Mouse (Mus musculus) midbrain, postnatal 0 days (tissue): ENCODE measurements around the gene Med23. TPM values are rescaled to one million over a fixed set of nuclear protein-coding genes. Genes with fewer than 3 reads are reported as not detected.

Source experiments
- ATAC-seq: fragments of 200-750 bp; cut with Nextera tagmentation; 2 replicates; pipeline ENCODE4 v1.8.0; 2017; ENCODE audit warnings: moderate number of reproducible peaks, mild to moderate bottlenecking, moderate TSS enrichment, moderate library complexity; ENCODE audit not compliant: low FRiP score
- DNase-seq: peaks from one replicate; pipeline ENCODE4 v3.0.0-alpha.2; 2015; ENCODE audit warnings: low spot score
- H3K27ac ChIP-seq: fragments of 300-500 bp; sonication (generic); 2 replicates; pipeline ENCODE4 v1.5.1; 2014; ENCODE audit warnings: low read depth, mild to moderate bottlenecking, low read length, mixed read lengths
- H3K27me3 ChIP-seq: fragments of 300-500 bp; sonication (generic); 2 replicates; pipeline ENCODE4 v1.6.1; 2014; ENCODE audit warnings: low read length, control low read depth, mixed read lengths; ENCODE audit not compliant: insufficient read depth
- H3K36me3 ChIP-seq: fragments of 300-500 bp; sonication (generic); 2 replicates; pipeline ENCODE4 v1.6.1; 2014; ENCODE audit warnings: low read length, control low read depth, mixed read lengths; ENCODE audit not compliant: insufficient read depth
- H3K4me1 ChIP-seq: fragments of 300-500 bp; sonication (generic); 2 replicates; pipeline ENCODE4 v1.6.1; 2014; ENCODE audit warnings: mild to moderate bottlenecking, control low read depth, antibody characterized with exemption, low read length, mixed read lengths; ENCODE audit not compliant: insufficient read depth
- H3K4me2 ChIP-seq: fragments of 300-500 bp; sonication (generic); 2 replicates; pipeline ENCODE4 v1.6.1; 2014; ENCODE audit warnings: low read depth, mild to moderate bottlenecking, low read length, mixed read lengths; ENCODE audit not compliant: poor library complexity, severe bottlenecking
- H3K4me3 ChIP-seq: fragments of 300-500 bp; sonication (generic); 2 replicates; pipeline ENCODE4 v1.5.1; 2014; ENCODE audit warnings: low read depth, mild to moderate bottlenecking, low read length, moderate library complexity
- H3K9ac ChIP-seq: fragments of 300-500 bp; sonication (generic); replicated peaks from 2 replicates; pipeline ENCODE4 v1.6.1; 2014; ENCODE audit warnings: mild to moderate bottlenecking, low read length, moderate library complexity, mixed read lengths; ENCODE audit not compliant: poor library complexity, severe bottlenecking
- H3K9me3 ChIP-seq: fragments of 300-500 bp; sonication (generic); 2 replicates; pipeline ENCODE4 v1.6.1; 2016; ENCODE audit warnings: low read length, control low read depth
- CTCF ChIP-seq: IDR thresholded peaks from 2 replicates; pipeline ENCODE4 v1.5.1; 2016; ENCODE audit warnings: antibody characterized with exemption, mild to moderate bottlenecking
- WGBS: fragments of 180-500 bp; shearing (Covaris S2); extraction: QIAGEN DNeasy Blood & Tissue Kit; methylation state at CpG from one replicate; pipeline ENCODE4 v1.1.7; 2014; 5-methylcytosine and 5-hydroxymethylcytosine counted together
- microRNA-seq: library from miRNA; unstranded; fragments of <30 nt; microRNA quantifications from one replicate; pipeline ENCODE4, GENCODE M21; 2016; ENCODE audit warnings: borderline number of aligned reads
- polyA plus RNA-seq: library from polyadenylated mRNA; unstranded; fragments of >200 nt; fragmentation: Nextera tagmentation; extraction: Ambion mirVana; gene quantifications from 2 replicates; pipeline ENCODE4 v1.2.1, GENCODE M21; 2015
- total RNA-seq: library from RNA; depleted of rRNA; stranded (reverse); fragments of >200 nt; gene quantifications from 2 replicates; pipeline ENCODE4 v1.2.3, GENCODE M21; 2014; rRNA removed

Gene Med23
- total and polyA plus RNA-seq, 2 experiments from 2014 or later: 19.0 to 40.3 TPM

GRCm38 (mm10) chr10:24959043-24959916 is 89.5 kb downstream of the Med23 start:
- ATAC-seq (no peak), DNase-seq (peak; percentile 46)
- Histone ChIP-seq H3K4me3 (no peak overlapping the region), H3K4me2 (no peak overlapping the region), H3K36me3 (no peaks in the 10 kb centered on the region), H3K4me1 (no peaks in the 10 kb centered on the region), H3K27ac (no peak overlapping the region), H3K27me3 (no peaks in the 10 kb centered on the region), H3K9me3 (no peaks in the 10 kb centered on the region), H3K9ac (no peak overlapping the region)
- 54% methylated on average over 15 of the region's 15 CpGs for WGBS
- TF ChIP-seq CTCF: no peak

- peak; percentile 74 for TF ChIP-seq CTCF
- Histone ChIP-seq H3K9me3 (no peaks in the 10 kb centered on the region), H3K27ac (no peak overlapping the region), H3K4me1 (no peaks in the 10 kb centered on the region), H3K9ac (no peak overlapping the region), H3K4me2 (no peak overlapping the region), H3K36me3 (no peaks in the 10 kb centered on the region), H3K4me3 (no peak overlapping the region), H3K27me3 (no peaks in the 10 kb centered on the region)
- ATAC-seq (no peak), DNase-seq (peak; percentile 87)
- WGBS: 41% methylated on average over 2 of the region's 2 CpGs
These were observed 91.3 kb downstream of the Med23 start for GRCm38 (mm10) chr10:24961112-24961511.

DNA sequence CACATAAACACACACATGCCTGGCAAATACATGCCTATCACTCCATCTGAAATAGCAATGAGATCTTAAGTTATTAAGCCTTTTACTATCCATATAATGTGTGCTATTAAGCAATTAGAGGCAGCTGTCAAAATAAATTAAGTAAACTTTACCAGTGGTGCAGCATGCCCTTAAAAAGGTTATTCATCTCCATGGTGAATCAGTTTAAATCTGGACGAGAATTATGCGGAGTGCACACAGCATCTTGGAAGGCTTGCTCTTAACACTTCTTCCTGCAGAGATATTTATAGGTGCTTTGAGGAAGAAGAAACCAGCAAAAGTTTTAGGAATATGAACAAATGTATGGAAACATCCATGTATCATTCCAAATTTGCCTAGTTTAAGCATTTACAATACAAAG is 92.1 kb downstream of the Med23 start:
- H3K4me3 ChIP-seq: no peak overlapping the region
- TF ChIP-seq CTCF: no peak
- DNase-seq: no peak
- H3K36me3 ChIP-seq: no peaks in the 10 kb centered on the region
- no peak for ATAC-seq
- no peaks in the 10 kb centered on the region for H3K27me3 ChIP-seq
- H3K9me3 ChIP-seq: no peaks in the 10 kb centered on the region
- no peak overlapping the region for H3K27ac ChIP-seq
- no peak overlapping the region for H3K9ac ChIP-seq
- 15% methylated on average over 2 of the region's 2 CpGs for WGBS
- H3K4me2 ChIP-seq: no peak overlapping the region
- no peaks in the 10 kb centered on the region for H3K4me1 ChIP-seq

Small RNA genes within 50 kb of the gene (microRNA-seq; reads per million reads assigned to microRNA genes)
- not detected for gene Mir6905

Other genes with a start within 250 kb of the Med23 start
- 3.5 and 6.3 TPM in 2 replicates for gene Enpp1, start 157.8 kb upstream of the Med23 start, total RNA-seq
- 3.0 and 3.5 TPM in 2 replicates for gene Enpp1, start 157.8 kb upstream of the Med23 start, polyA plus RNA-seq
- 1.6 and 2.6 TPM in 2 replicates for gene Enpp3, start 27.2 kb upstream of the Med23 start, total RNA-seq
- 1.2 and 1.7 TPM in 2 replicates for gene Enpp3, start 27.2 kb upstream of the Med23 start, polyA plus RNA-seq
- gene Arg1, start 57.5 kb downstream of the Med23 start, total RNA-seq: 0.28 and 0.71 TPM in 2 replicates
- gene Arg1, start 57.5 kb downstream of the Med23 start, polyA plus RNA-seq: 0.68 and 0.99 TPM in 2 replicates